Mouse (Mus musculus): ENCODE data around the gene Grik4. TPM values are rescaled to one million over a fixed set of nuclear protein-coding genes. Genes with fewer than 3 reads are reported as not detected.

Gene Grik4
- polyA plus RNA-seq, 1 experiment: 0.36 TPM

GRCm38 (mm10) chr9:42693024-42693423 lies 251.3 kb downstream of the Grik4 start:
- Histone ChIP-seq H3K27ac (replicated peaks; ENCODE audit: low read depth, low read length) (no peak overlapping the region), H3K4me3 (ENCODE audit: insufficient read depth, low read depth, low read length) (no peak overlapping the region), H3K4me1 (ENCODE audit: control insufficient read depth, insufficient read depth, insufficient read length, low read length) (no peaks in the 10 kb centered on the region)

GRCm38 (mm10) chr9:42688143-42688542 lies 256.1 kb downstream of the Grik4 start:
- Histone ChIP-seq H3K4me3 (ENCODE audit: insufficient read depth, low read depth, low read length) (no peak overlapping the region), H3K4me1 (ENCODE audit: control insufficient read depth, insufficient read depth, insufficient read length, low read length) (no peaks in the 10 kb centered on the region), H3K27ac (replicated peaks; ENCODE audit: low read depth, low read length) (no peak overlapping the region)

GRCm38 (mm10) chr9:42686104-42686503 lies 258.2 kb downstream of the Grik4 start:
- Histone ChIP-seq H3K4me3 (ENCODE audit: insufficient read depth, low read depth, low read length) (no peak overlapping the region), H3K4me1 (ENCODE audit: control insufficient read depth, insufficient read depth, insufficient read length, low read length) (no peaks in the 10 kb centered on the region), H3K27ac (replicated peaks; ENCODE audit: low read depth, low read length) (no peak overlapping the region)

DNA sequence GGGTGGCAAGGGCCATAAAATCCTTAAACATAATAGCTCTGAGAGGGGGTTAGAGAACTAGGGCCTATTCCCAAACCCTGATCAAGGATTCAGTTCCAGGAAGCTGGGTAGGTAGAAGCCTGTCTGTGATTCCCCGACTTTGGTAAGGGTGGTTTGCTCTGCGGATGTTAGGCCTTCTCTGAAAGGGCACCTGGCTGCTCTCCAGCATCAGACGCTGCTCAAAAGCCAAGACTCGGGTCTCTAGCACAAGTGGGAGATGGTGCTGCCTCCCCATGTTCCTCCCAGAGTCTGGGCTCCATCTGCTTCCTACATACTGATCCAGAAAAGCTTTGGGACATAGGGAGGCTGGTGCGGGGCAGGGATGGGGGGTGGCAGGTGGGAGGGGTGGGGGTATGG lies 270.3 kb downstream of the Grik4 start:
- H3K4me3 ChIP-seq (ENCODE audit: insufficient read depth, low read depth, low read length): no peak overlapping the region
- no peaks in the 10 kb centered on the region for H3K4me1 ChIP-seq (ENCODE audit: control insufficient read depth, insufficient read depth, insufficient read length, low read length)
- no peak overlapping the region for H3K27ac ChIP-seq (replicated peaks; ENCODE audit: low read depth, low read length)

DNA sequence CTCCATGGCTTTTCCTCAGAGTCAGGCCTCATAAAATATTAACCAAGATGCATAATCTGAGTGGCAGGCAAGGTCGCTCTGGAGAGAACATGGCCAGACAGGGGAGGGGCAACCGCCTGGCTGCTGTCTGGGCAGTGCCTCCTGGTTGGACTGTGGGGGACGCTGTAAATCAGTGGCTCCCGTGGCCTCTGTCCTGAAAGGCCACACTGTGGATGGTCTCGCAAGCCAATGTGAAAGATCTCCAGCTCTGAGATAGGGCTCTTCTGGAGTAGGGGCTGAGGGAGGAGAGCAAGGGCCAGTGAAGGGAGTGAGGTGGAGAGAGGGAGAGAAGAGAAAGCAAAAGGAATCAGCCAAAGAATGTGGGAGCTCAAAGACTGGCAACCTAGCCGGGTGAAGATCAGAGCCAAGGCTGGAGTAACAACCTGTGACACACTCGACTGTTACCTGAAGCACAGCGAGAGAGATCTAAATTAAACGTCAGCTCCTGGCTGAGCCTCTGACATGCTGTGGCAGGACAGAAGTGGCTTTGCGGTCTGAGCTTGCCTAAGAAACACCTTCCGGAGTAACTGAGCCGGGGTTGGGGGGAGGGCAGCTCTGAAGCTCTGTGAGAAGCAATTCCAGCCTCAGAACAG lies 270.8 kb downstream of the Grik4 start:
- Histone ChIP-seq H3K27ac (replicated peaks; ENCODE audit: low read depth, low read length) (no peak overlapping the region), H3K4me1 (ENCODE audit: control insufficient read depth, insufficient read depth, insufficient read length, low read length) (no peaks in the 10 kb centered on the region), H3K4me3 (ENCODE audit: insufficient read depth, low read depth, low read length) (no peak overlapping the region)

GRCm38 (mm10) chr9:42672982-42673381 lies 271.3 kb downstream of the Grik4 start:
- Histone ChIP-seq H3K27ac (replicated peaks; ENCODE audit: low read depth, low read length) (no peak overlapping the region), H3K4me3 (ENCODE audit: insufficient read depth, low read depth, low read length) (no peak overlapping the region), H3K4me1 (ENCODE audit: control insufficient read depth, insufficient read depth, insufficient read length, low read length) (no peaks in the 10 kb centered on the region)

GRCm38 (mm10) chr9:42670619-42671018 lies 273.7 kb downstream of the Grik4 start:
- no peak overlapping the region for H3K4me3 ChIP-seq (ENCODE audit: insufficient read depth, low read depth, low read length)
- H3K27ac ChIP-seq (replicated peaks; ENCODE audit: low read depth, low read length): no peak overlapping the region
- no peaks in the 10 kb centered on the region for H3K4me1 ChIP-seq (ENCODE audit: control insufficient read depth, insufficient read depth, insufficient read length, low read length)

DNA sequence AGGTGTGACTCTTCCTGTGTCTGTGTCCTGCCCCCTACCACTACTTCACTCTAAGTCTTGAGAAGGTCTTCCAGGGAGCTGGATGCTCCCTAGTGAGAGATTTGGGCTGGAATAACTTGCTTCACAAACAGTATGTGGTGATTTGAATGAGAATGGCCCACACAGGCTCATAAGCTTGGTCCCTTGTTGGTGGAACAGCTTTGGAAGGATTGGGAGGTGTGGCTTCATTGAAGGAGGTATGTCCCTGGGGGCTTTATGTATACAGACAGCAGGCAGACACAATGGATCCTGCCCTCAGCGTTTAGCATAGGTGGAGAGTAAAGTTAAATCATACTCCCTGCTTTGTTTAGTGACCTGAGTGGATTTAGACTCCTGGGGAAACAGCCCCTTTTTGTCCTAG lies 282.8 kb downstream of the Grik4 start:
- Histone ChIP-seq H3K27ac (replicated peaks; ENCODE audit: low read depth, low read length) (no peak overlapping the region), H3K4me1 (ENCODE audit: control insufficient read depth, insufficient read depth, insufficient read length, low read length) (no peaks in the 10 kb centered on the region), H3K4me3 (ENCODE audit: insufficient read depth, low read depth, low read length) (no peak overlapping the region)

GRCm38 (mm10) chr9:42652756-42653155 lies 291.5 kb downstream of the Grik4 start:
- no peak overlapping the region for H3K4me3 ChIP-seq (ENCODE audit: insufficient read depth, low read depth, low read length)
- H3K27ac ChIP-seq (replicated peaks; ENCODE audit: low read depth, low read length): no peak overlapping the region
- no peaks in the 10 kb centered on the region for H3K4me1 ChIP-seq (ENCODE audit: control insufficient read depth, insufficient read depth, insufficient read length, low read length)

GRCm38 (mm10) chr9:42652309-42652708 lies 292.0 kb downstream of the Grik4 start:
- H3K27ac ChIP-seq (replicated peaks; ENCODE audit: low read depth, low read length): no peak overlapping the region
- no peak overlapping the region for H3K4me3 ChIP-seq (ENCODE audit: insufficient read depth, low read depth, low read length)
- no peaks in the 10 kb centered on the region for H3K4me1 ChIP-seq (ENCODE audit: control insufficient read depth, insufficient read depth, insufficient read length, low read length)

GRCm38 (mm10) chr9:42649872-42650271 lies 294.4 kb downstream of the Grik4 start:
- Histone ChIP-seq H3K4me1 (ENCODE audit: control insufficient read depth, insufficient read depth, insufficient read length, low read length) (no peaks in the 10 kb centered on the region), H3K4me3 (ENCODE audit: insufficient read depth, low read depth, low read length) (no peak overlapping the region), H3K27ac (replicated peaks; ENCODE audit: low read depth, low read length) (no peak overlapping the region)

DNA sequence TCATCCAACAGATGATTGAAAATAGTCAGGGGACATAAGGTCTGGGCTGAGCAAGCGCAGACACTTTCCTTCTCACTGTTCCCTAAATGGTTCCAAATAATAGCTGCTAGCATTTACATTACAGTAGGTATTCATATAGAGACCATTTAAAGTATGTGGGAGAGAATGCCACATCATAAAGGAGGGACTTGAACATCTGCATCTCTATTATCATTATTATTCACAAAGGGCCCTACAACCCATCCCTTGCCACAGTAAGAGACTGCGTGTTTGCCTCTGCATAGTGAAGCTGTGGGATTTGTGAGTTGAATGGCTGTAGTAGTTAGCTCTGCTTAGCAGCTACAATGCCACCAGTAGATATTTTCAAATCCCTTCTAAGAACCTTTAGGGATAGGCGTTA lies 296.2 kb downstream of the Grik4 start:
- Histone ChIP-seq H3K27ac (replicated peaks; ENCODE audit: low read depth, low read length) (no peak overlapping the region), H3K4me1 (ENCODE audit: control insufficient read depth, insufficient read depth, insufficient read length, low read length) (no peaks in the 10 kb centered on the region), H3K4me3 (ENCODE audit: insufficient read depth, low read depth, low read length) (no peak overlapping the region)

DNA sequence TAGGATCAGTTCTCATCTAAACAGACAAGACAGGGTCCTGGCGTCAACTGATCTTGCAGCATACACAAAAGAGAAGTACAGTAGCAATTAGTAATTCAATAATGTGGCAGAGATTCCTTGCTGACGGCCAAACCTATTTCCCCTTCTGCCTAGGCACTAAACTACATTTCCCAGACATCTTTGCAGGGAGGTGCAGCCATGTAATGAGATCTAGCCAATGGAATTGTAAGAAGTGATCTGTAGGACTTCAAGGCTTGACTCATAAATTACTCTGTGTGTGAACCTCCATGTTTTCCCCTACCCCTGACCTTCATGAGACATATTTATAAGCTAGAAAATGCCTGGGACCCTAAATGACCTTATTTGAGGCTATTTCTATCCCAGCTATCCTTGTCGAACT lies 296.7 kb downstream of the Grik4 start:
- Histone ChIP-seq H3K27ac (replicated peaks; ENCODE audit: low read depth, low read length) (no peak overlapping the region), H3K4me3 (ENCODE audit: insufficient read depth, low read depth, low read length) (no peak overlapping the region), H3K4me1 (ENCODE audit: control insufficient read depth, insufficient read depth, insufficient read length, low read length) (no peaks in the 10 kb centered on the region)

DNA sequence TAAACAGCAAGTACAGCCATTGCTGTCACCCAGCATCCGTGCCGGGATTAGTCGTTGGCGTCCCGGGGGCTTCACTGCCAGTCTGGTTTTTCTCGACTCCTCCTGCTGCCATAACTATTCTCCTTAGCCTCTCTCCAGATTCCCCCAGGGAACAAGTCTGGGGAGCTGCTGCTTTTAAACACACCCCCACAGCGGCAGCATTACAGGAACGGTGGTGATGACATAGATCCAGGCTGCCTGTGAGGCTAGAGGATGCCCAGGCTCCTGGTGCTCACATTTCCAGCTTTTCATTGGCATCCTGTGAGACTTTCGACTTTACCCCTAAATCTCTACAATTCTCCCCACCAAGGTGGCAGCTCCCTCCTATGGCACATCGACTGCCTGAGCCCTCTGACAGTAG lies 297.5 kb downstream of the Grik4 start:
- Histone ChIP-seq H3K27ac (replicated peaks; ENCODE audit: low read depth, low read length) (no peak overlapping the region), H3K4me3 (ENCODE audit: insufficient read depth, low read depth, low read length) (no peak overlapping the region), H3K4me1 (ENCODE audit: control insufficient read depth, insufficient read depth, insufficient read length, low read length) (no peaks in the 10 kb centered on the region)

DNA sequence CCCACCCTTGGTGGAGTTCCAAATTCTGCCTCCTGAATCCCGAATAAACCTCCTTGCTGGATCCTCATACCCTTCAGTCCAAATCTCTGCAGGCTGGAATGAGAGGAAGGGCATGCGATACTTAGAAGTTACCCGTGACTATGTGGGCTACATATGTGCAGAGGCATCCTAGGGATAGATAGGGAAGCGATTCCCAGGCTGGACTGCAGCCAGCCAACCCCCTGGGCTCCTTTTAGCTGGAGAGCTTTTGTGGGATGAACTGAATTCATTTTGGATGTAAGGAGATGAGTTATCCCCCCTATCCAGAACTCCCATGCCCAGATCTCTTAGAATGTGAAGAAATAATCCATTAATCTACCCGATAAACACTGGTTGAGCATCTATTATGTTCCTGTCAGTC lies 299.1 kb downstream of the Grik4 start:
- H3K27ac ChIP-seq (replicated peaks; ENCODE audit: low read depth, low read length): no peak overlapping the region
- H3K4me1 ChIP-seq (ENCODE audit: control insufficient read depth, insufficient read depth, insufficient read length, low read length): no peaks in the 10 kb centered on the region
- no peak overlapping the region for H3K4me3 ChIP-seq (ENCODE audit: insufficient read depth, low read depth, low read length)

- Histone ChIP-seq H3K4me1 (ENCODE audit: control insufficient read depth, insufficient read depth, insufficient read length, low read length) (no peaks in the 10 kb centered on the region), H3K27ac (replicated peaks; ENCODE audit: low read depth, low read length) (no peak overlapping the region), H3K4me3 (ENCODE audit: insufficient read depth, low read depth, low read length) (no peak overlapping the region)
These were observed 301.5 kb downstream of the Grik4 start for GRCm38 (mm10) chr9:42642821-42643220.

All from brown adipose tissue, adult 24 weeks (tissue).